Mouse (Mus musculus) midbrain, embryonic 15.5 days (tissue): Measurements from ENCODE around the gene Coq10b. TPM values are rescaled to one million over a fixed set of nuclear protein-coding genes. Genes with fewer than 3 reads are reported as not detected.
"Not testable (repeated sequence)": the region's sequence is repeated elsewhere in the genome, so short reads cannot be mapped to it uniquely, and the experiment has no call there.

Experiments used
- ATAC-seq: fragments of 200-750 bp; cut with Nextera tagmentation; replicated peaks from 2 replicates; pipeline ENCODE4 v1.8.0; 2017; ENCODE audit warnings: moderate TSS enrichment
- H3K27ac ChIP-seq: fragments of 300-500 bp; sonication (generic); 2 replicates; pipeline ENCODE4 v1.5.1; 2015; ENCODE audit warnings: mild to moderate bottlenecking, inconsistent platforms
- H3K27me3 ChIP-seq: fragments of 300-500 bp; sonication (generic); replicated peaks from 2 replicates; pipeline ENCODE4 v1.6.1; 2015; ENCODE audit warnings: inconsistent platforms
- H3K36me3 ChIP-seq: fragments of 300-500 bp; sonication (generic); replicated peaks from 2 replicates; pipeline ENCODE4 v1.6.1; 2015; ENCODE audit warnings: inconsistent platforms
- H3K4me1 ChIP-seq: fragments of 300-500 bp; sonication (generic); 2 replicates; pipeline ENCODE4 v1.6.1; 2015; ENCODE audit warnings: inconsistent platforms
- H3K4me2 ChIP-seq: fragments of 300-500 bp; sonication (generic); 2 replicates; pipeline ENCODE4 v1.6.1; 2015; ENCODE audit warnings: inconsistent platforms, mild to moderate bottlenecking, moderate library complexity
- H3K4me3 ChIP-seq: fragments of 300-500 bp; sonication (generic); 2 replicates; pipeline ENCODE4 v1.5.1; 2015; ENCODE audit warnings: mild to moderate bottlenecking, inconsistent platforms
- H3K9ac ChIP-seq: fragments of 300-500 bp; sonication (generic); 2 replicates; pipeline ENCODE4 v1.6.1; 2015; ENCODE audit warnings: mild to moderate bottlenecking, inconsistent platforms
- H3K9me3 ChIP-seq: fragments of 300-500 bp; sonication (generic); 2 replicates; pipeline ENCODE4 v1.6.1; 2016; ENCODE audit warnings: inconsistent platforms
- WGBS: fragments of 180-500 bp; shearing (Covaris S2); methylation state at CpG from one replicate; pipeline ENCODE4 v1.1.7; 2015; ENCODE audit warnings: mixed read lengths; 5-methylcytosine and 5-hydroxymethylcytosine counted together
- polyA plus RNA-seq: library from polyadenylated mRNA; unstranded; fragments of >200 nt; fragmentation: Nextera tagmentation; extraction: Ambion mirVana; gene quantifications from 2 replicates; pipeline ENCODE4 v1.2.1, GENCODE M21; 2015

Gene Coq10b
- polyA plus RNA-seq, 1 experiment from 2014 or later, result 33.3 TPM

GRCm38 (mm10) chr1:55039944-55040343 is 12.6 kb upstream of the Coq10b start:
- Histone ChIP-seq H3K9me3 (no peaks in the 10 kb centered on the region; the same call in 1 of the 2 replicates), H3K27me3 (no peaks in the 10 kb centered on the region), H3K4me2 (no peak overlapping the region), H3K4me3 (no peak overlapping the region), H3K27ac (no peak overlapping the region), H3K9ac (no peak overlapping the region), H3K4me1 (no peaks in the 10 kb centered on the region), H3K36me3 (no peaks in the 10 kb centered on the region)
- 87% methylated on average over 1 of the region's 1 CpGs for WGBS
- ATAC-seq, result no peak

GRCm38 (mm10) chr1:55041691-55042090 is 10.9 kb upstream of the Coq10b start:
- no peaks in the 10 kb centered on the region; the same call in 1 of the 2 replicates for H3K9me3 ChIP-seq
- no peak overlapping the region for H3K27ac ChIP-seq
- H3K36me3 ChIP-seq, result no peaks in the 10 kb centered on the region
- no peak for ATAC-seq
- H3K4me1 ChIP-seq, result no peaks in the 10 kb centered on the region
- H3K4me2 ChIP-seq, result no peak overlapping the region
- no peak overlapping the region for H3K9ac ChIP-seq
- H3K27me3 ChIP-seq, result no peaks in the 10 kb centered on the region
- H3K4me3 ChIP-seq, result no peak overlapping the region
- 87% methylated on average over 4 of the region's 4 CpGs for WGBS

GRCm38 (mm10) chr1:55042246-55042645 is 10.3 kb upstream of the Coq10b start:
- no peak overlapping the region for H3K4me3 ChIP-seq
- ATAC-seq, result no peak
- H3K9me3 ChIP-seq, result no peaks in the 10 kb centered on the region; the same call in 1 of the 2 replicates
- no peaks in the 10 kb centered on the region for H3K27me3 ChIP-seq
- H3K36me3 ChIP-seq, result no peaks in the 10 kb centered on the region
- 63% methylated on average over 1 of the region's 1 CpGs for WGBS
- H3K27ac ChIP-seq, result no peak overlapping the region
- H3K4me2 ChIP-seq, result no peak overlapping the region
- H3K9ac ChIP-seq, result no peak overlapping the region
- H3K4me1 ChIP-seq, result no peaks in the 10 kb centered on the region

- WGBS, result 86% methylated on average over 3 of the region's 3 CpGs
- Histone ChIP-seq H3K4me2 (no peak overlapping the region), H3K9me3 (no peaks in the 10 kb centered on the region; the same call in 1 of the 2 replicates), H3K27me3 (no peaks in the 10 kb centered on the region), H3K36me3 (no peaks in the 10 kb centered on the region), H3K4me3 (no peak overlapping the region), H3K9ac (no peak overlapping the region), H3K4me1 (no peaks in the 10 kb centered on the region), H3K27ac (no peak overlapping the region)
- ATAC-seq, result no peak
Observed at GRCm38 (mm10) chr1:55043164-55043563, 9.4 kb upstream of the Coq10b start.

GRCm38 (mm10) chr1:55048841-55049587 is 3.6 kb upstream of the Coq10b start:
- H3K4me2 ChIP-seq, result no peak overlapping the region
- peaks cover 14% of the 10 kb centered on the region for H3K4me1 ChIP-seq
- ATAC-seq, result no peak
- H3K36me3 ChIP-seq, result no peaks in the 10 kb centered on the region
- no peak overlapping the region for H3K4me3 ChIP-seq
- H3K9me3 ChIP-seq, result no peaks in the 10 kb centered on the region
- no peak overlapping the region for H3K9ac ChIP-seq
- peaks cover 2% of the 10 kb centered on the region; the same call in 1 of the 2 replicates for H3K27me3 ChIP-seq
- 72% methylated on average over 4 of the region's 4 CpGs for WGBS
- H3K27ac ChIP-seq, result no peak overlapping the region

- WGBS, result 70% methylated on average over 3 of the region's 3 CpGs
- Histone ChIP-seq H3K4me1 (peaks cover 18% of the 10 kb centered on the region), H3K9me3 (no peaks in the 10 kb centered on the region), H3K36me3 (no peaks in the 10 kb centered on the region), H3K27me3 (peaks cover 2% of the 10 kb centered on the region; the same call in 1 of the 2 replicates), H3K4me3 (peak overlapping the region; percentile 62), H3K27ac (no peak overlapping the region), H3K4me2 (peak overlapping the region; percentile 70), H3K9ac (no peak overlapping the region)
- no peak for ATAC-seq
Observed at GRCm38 (mm10) chr1:55051671-55052070, 899 bp upstream of the Coq10b start.

- H3K27ac ChIP-seq, result peak overlapping the region; percentile 78
- H3K4me1 ChIP-seq, result peaks cover 18% of the 10 kb centered on the region
- H3K4me2 ChIP-seq, result peak overlapping the region; percentile 63
- peak; percentile 67 for ATAC-seq
- under 1% methylated on average over 42 of the region's 42 CpGs for WGBS
- H3K27me3 ChIP-seq, result peaks cover 2% of the 10 kb centered on the region; the same call in 1 of the 2 replicates
- peak overlapping the region; percentile 62 for H3K4me3 ChIP-seq
- H3K9ac ChIP-seq, result peak overlapping the region; percentile 57
- H3K36me3 ChIP-seq, result no peaks in the 10 kb centered on the region
- H3K9me3 ChIP-seq, result no peaks in the 10 kb centered on the region
Observed at GRCm38 (mm10) chr1:55053005-55053404, 435 bp downstream of the Coq10b start.

GRCm38 (mm10) chr1:55053596-55053995 is 1.0 kb downstream of the Coq10b start:
- Histone ChIP-seq H3K4me3 (peak overlapping the region; percentile 62), H3K9ac (peak overlapping the region; percentile 57; the same call in 1 of the 2 replicates), H3K36me3 (no peaks in the 10 kb centered on the region), H3K27me3 (peaks cover 2% of the 10 kb centered on the region; the same call in 1 of the 2 replicates), H3K4me1 (peaks cover 18% of the 10 kb centered on the region), H3K27ac (no peak overlapping the region), H3K4me2 (peak overlapping the region; percentile 63), H3K9me3 (no peaks in the 10 kb centered on the region)
- ATAC-seq, result no peak
- 68% methylated on average over 4 of the region's 4 CpGs for WGBS

GRCm38 (mm10) chr1:55055322-55056115 is 2.9 kb downstream of the Coq10b start:
- H3K27me3 ChIP-seq, result peaks cover 2% of the 10 kb centered on the region; the same call in 1 of the 2 replicates
- H3K4me3 ChIP-seq, result no peak overlapping the region
- WGBS, result 79% methylated on average over 5 of the region's 5 CpGs
- no peaks in the 10 kb centered on the region for H3K36me3 ChIP-seq
- no peak overlapping the region for H3K9ac ChIP-seq
- H3K9me3 ChIP-seq, result no peaks in the 10 kb centered on the region
- H3K27ac ChIP-seq, result no peak overlapping the region
- no peak for ATAC-seq
- peaks cover 18% of the 10 kb centered on the region for H3K4me1 ChIP-seq
- no peak overlapping the region for H3K4me2 ChIP-seq

- H3K9me3 ChIP-seq, H3K27ac ChIP-seq, H3K36me3 ChIP-seq, H3K4me2 ChIP-seq, H3K27me3 ChIP-seq, H3K4me3 ChIP-seq, H3K9ac ChIP-seq, ATAC-seq: not testable (repeated sequence)
- peaks cover 10% of the 10 kb centered on the region for H3K4me1 ChIP-seq
- 75% methylated on average over 3 of the region's 3 CpGs for WGBS
Observed at GRCm38 (mm10) chr1:55058383-55058782, 5.8 kb downstream of the Coq10b start.

GRCm38 (mm10) chr1:55061099-55061498 is 8.5 kb downstream of the Coq10b start:
- WGBS, result 95% methylated on average over 5 of the region's 5 CpGs
- no peak overlapping the region for H3K27ac ChIP-seq
- H3K27me3 ChIP-seq, result no peaks in the 10 kb centered on the region
- H3K9ac ChIP-seq, result no peak overlapping the region
- peaks cover 7% of the 10 kb centered on the region for H3K36me3 ChIP-seq
- H3K4me1 ChIP-seq, result no peaks in the 10 kb centered on the region
- H3K9me3 ChIP-seq, result no peaks in the 10 kb centered on the region
- no peak for ATAC-seq
- H3K4me3 ChIP-seq, result no peak overlapping the region
- H3K4me2 ChIP-seq, result no peak overlapping the region

- 95% methylated on average over 4 of the region's 4 CpGs for WGBS
Observed at GRCm38 (mm10) chr1:55061772-55062171, 9.2 kb downstream of the Coq10b start.

More at GRCm38 (mm10) chr1:55061772-55062171, 9.2 kb downstream of the Coq10b start:
- Histone ChIP-seq H3K27me3 (no peaks in the 10 kb centered on the region), H3K4me2 (no peak overlapping the region), H3K4me3 (no peak overlapping the region), H3K9ac (no peak overlapping the region), H3K9me3 (no peaks in the 10 kb centered on the region), H3K4me1 (no peaks in the 10 kb centered on the region), H3K36me3 (peaks cover 7% of the 10 kb centered on the region), H3K27ac (no peak overlapping the region)
- no peak for ATAC-seq
